Mouse (Mus musculus) brain, embryonic 14.5 days (tissue): Measurements from ENCODE around the gene Gaa.

Experiments used
- CTCF ChIP-seq: fragments of 200-500 bp; IDR thresholded peaks from 2 replicates; pipeline ENCODE4 v1.5.1; 2012; ENCODE audit warnings: inconsistent platforms, mild to moderate bottlenecking, moderate library complexity, borderline replicate concordance; ENCODE audit not compliant: insufficient read depth, insufficient read length; ENCODE audit errors: extremely low read depth
- POLR2A ChIP-seq: fragments of 200-500 bp; IDR thresholded peaks from 2 replicates; pipeline ENCODE4 v1.6.1; 2012; ENCODE audit warnings: mild to moderate bottlenecking, inconsistent platforms, borderline replicate concordance; ENCODE audit not compliant: poor library complexity, insufficient read depth, insufficient read length, severe bottlenecking; ENCODE audit errors: extremely low read depth

- TF ChIP-seq CTCF (no peak), POLR2A (no peak)
These were observed 9.5 kb upstream of the Gaa start for GRCm38 (mm10) chr11:119258216-119258571.
